Mouse (Mus musculus): ENCODE measurements around the gene Ccn5. TPM values are rescaled to one million over a fixed set of nuclear protein-coding genes. Genes with fewer than 3 reads are reported as not detected.

Gene Ccn5
- polyA plus RNA-seq, 1 experiment from 2014 or later, result 0.44 TPM

DNA sequence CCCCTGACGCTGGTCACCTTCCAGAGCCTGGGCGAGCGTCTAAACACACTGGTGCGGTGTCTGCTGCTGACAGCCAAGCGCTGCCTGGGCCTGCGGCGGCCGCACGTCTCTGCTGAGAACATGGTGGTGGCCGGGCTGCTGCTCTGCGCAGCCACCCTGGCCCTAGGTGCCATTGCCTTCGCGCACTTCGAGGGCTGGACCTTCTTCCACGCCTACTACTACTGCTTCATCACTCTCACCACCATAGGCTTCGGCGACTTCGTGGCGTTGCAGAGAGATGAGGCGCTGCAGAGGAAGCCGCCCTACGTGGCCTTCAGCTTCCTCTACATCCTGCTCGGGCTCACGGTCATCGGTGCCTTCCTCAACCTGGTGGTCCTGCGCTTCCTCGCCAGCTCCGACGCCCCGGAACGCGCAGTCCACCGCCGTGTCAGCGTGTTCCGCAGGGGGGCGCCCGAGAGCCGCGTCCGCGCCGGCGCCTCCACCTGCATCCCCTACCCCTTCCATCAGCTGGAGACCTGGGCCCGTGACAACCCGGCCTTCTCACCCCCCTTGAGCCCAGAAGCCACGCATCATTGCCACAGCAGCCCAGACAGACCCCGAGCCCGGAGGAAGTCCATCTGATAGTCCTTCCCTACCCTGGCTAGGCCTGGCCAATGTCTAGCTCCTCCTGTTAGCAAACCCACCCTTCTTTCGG lies 37.7 kb downstream of the Ccn5 start:
- H3K36me3 ChIP-seq (ENCODE audit: control insufficient read depth, insufficient read depth, low read length), result no peaks in the 10 kb centered on the region
- H3K27me3 ChIP-seq (ENCODE audit: control insufficient read depth, insufficient read depth, low read length), result peaks cover 35% of the 10 kb centered on the region
- no peaks in the 10 kb centered on the region for H3K9me3 ChIP-seq (ENCODE audit: control insufficient read depth, low read length)
- H3K4me3 ChIP-seq (ENCODE audit: low read depth, low read length), result no peak overlapping the region
- no peaks in the 10 kb centered on the region for H3K4me1 ChIP-seq (ENCODE audit: control insufficient read depth, insufficient read depth, low read length)
- DNase-seq (ENCODE audit: low spot score) (peak; percentile 75), ATAC-seq (ENCODE audit: insufficient read depth, low FRiP score, low TSS enrichment) (peak; percentile 63; the same call in 1 of the 2 replicates)
- no peak overlapping the region for H3K27ac ChIP-seq (ENCODE audit: low read depth, low read length)
- 13% methylated on average over 50 of the region's 50 CpGs for WGBS
- H3K9ac ChIP-seq (ENCODE audit: low read length), result peak overlapping the region; percentile 2; the same call in 1 of the 2 replicates
- H3K4me2 ChIP-seq (ENCODE audit: low read depth), result peak overlapping the region; percentile 23

DNA sequence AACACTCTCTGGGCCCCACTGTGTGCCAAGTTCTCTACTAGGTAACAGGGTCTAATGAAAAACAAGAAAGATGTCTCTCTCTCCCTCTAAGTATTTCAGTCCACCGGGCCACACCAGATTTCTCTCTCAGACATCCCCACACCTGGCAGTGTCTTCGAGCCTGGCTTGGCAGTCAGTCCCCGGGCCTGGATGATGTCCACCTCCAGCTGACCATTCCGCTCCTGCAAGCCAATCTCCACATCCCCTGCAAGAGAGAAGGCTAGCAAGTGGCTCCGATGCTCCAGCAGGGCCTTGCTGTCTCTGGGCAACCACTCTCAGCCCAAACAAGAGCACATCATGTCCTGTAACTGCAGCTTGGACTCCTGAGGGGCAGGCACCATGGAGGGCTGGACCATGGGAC lies 44.6 kb downstream of the Ccn5 start:
- no peaks in the 10 kb centered on the region for H3K27me3 ChIP-seq (ENCODE audit: control insufficient read depth, insufficient read depth, low read length)
- no peak overlapping the region for H3K4me3 ChIP-seq (ENCODE audit: low read depth, low read length)
- ATAC-seq (ENCODE audit: insufficient read depth, low FRiP score, low TSS enrichment), result no peak
- WGBS, result 88% methylated on average over 5 of the region's 5 CpGs
- DNase-seq (ENCODE audit: low spot score), result no peak
- H3K4me1 ChIP-seq (ENCODE audit: control insufficient read depth, insufficient read depth, low read length), result no peaks in the 10 kb centered on the region
- no peaks in the 10 kb centered on the region for H3K9me3 ChIP-seq (ENCODE audit: control insufficient read depth, low read length)
- no peak overlapping the region for H3K9ac ChIP-seq (ENCODE audit: low read length)
- no peak overlapping the region for H3K27ac ChIP-seq (ENCODE audit: low read depth, low read length)
- H3K4me2 ChIP-seq (ENCODE audit: low read depth), result no peak overlapping the region
- H3K36me3 ChIP-seq (ENCODE audit: control insufficient read depth, insufficient read depth, low read length), result no peaks in the 10 kb centered on the region

- H3K9me3 ChIP-seq (ENCODE audit: control insufficient read depth, low read length), result no peaks in the 10 kb centered on the region
- H3K4me3 ChIP-seq (ENCODE audit: low read depth, low read length), result no peak overlapping the region
- WGBS, result 86% methylated on average over 9 of the region's 9 CpGs
- no peak for ATAC-seq (ENCODE audit: insufficient read depth, low FRiP score, low TSS enrichment)
- no peaks in the 10 kb centered on the region for H3K27me3 ChIP-seq (ENCODE audit: control insufficient read depth, insufficient read depth, low read length)
- no peak overlapping the region for H3K9ac ChIP-seq (ENCODE audit: low read length)
- H3K27ac ChIP-seq (ENCODE audit: low read depth, low read length), result no peak overlapping the region
- no peaks in the 10 kb centered on the region for H3K4me1 ChIP-seq (ENCODE audit: control insufficient read depth, insufficient read depth, low read length)
- no peak for DNase-seq (ENCODE audit: low spot score)
- no peaks in the 10 kb centered on the region for H3K36me3 ChIP-seq (ENCODE audit: control insufficient read depth, insufficient read depth, low read length)
- no peak overlapping the region for H3K4me2 ChIP-seq (ENCODE audit: low read depth)
Measured at GRCm38 (mm10) chr2:163866061-163866460, 45.4 kb downstream of the Ccn5 start.

GRCm38 (mm10) chr2:163869783-163870182 lies 49.1 kb downstream of the Ccn5 start:
- no peak for ATAC-seq (ENCODE audit: insufficient read depth, low FRiP score, low TSS enrichment)

DNA sequence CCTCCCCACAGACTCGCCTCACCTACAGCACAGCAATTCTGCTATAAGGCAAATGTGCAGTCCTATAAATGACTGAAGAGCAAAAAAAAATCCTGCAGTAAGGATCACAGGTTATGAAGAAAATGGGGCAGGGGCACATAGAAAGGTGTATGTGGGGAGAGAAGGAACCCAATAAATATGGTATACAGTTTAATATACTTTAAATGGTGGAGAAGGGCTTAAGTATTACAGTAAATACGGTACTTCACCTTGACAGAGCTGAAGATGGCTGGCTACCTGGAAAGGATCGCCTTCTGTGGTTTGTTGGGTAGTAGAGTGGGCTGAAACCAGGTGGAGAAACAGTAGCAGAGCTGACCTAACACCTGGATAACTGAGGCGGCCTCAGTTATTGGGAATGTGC lies 50.6 kb downstream of the Ccn5 start:
- no peaks in the 10 kb centered on the region for H3K36me3 ChIP-seq (ENCODE audit: control insufficient read depth, insufficient read depth, low read length)
- H3K4me3 ChIP-seq (ENCODE audit: low read depth, low read length), result no peak overlapping the region
- H3K9me3 ChIP-seq (ENCODE audit: control insufficient read depth, low read length), result no peaks in the 10 kb centered on the region
- H3K4me1 ChIP-seq (ENCODE audit: control insufficient read depth, insufficient read depth, low read length), result peaks cover 3% of the 10 kb centered on the region; the same call in 1 of the 2 replicates
- 79% methylated on average over 4 of the region's 4 CpGs for WGBS
- H3K27me3 ChIP-seq (ENCODE audit: control insufficient read depth, insufficient read depth, low read length), result no peaks in the 10 kb centered on the region
- no peak overlapping the region for H3K9ac ChIP-seq (ENCODE audit: low read length)
- no peak for DNase-seq (ENCODE audit: low spot score)
- ATAC-seq (ENCODE audit: insufficient read depth, low FRiP score, low TSS enrichment), result no peak
- no peak overlapping the region for H3K4me2 ChIP-seq (ENCODE audit: low read depth)
- no peak overlapping the region for H3K27ac ChIP-seq (ENCODE audit: low read depth, low read length)

More at GRCm38 (mm10) chr2:163869783-163870182, 49.1 kb downstream of the Ccn5 start:
- no peak overlapping the region for H3K4me3 ChIP-seq (ENCODE audit: low read depth, low read length)
- no peaks in the 10 kb centered on the region for H3K4me1 ChIP-seq (ENCODE audit: control insufficient read depth, insufficient read depth, low read length)
- H3K36me3 ChIP-seq (ENCODE audit: control insufficient read depth, insufficient read depth, low read length), result no peaks in the 10 kb centered on the region
- H3K4me2 ChIP-seq (ENCODE audit: low read depth), result no peak overlapping the region
- DNase-seq (ENCODE audit: low spot score), result no peak
- H3K27me3 ChIP-seq (ENCODE audit: control insufficient read depth, insufficient read depth, low read length), result no peaks in the 10 kb centered on the region
- H3K9me3 ChIP-seq (ENCODE audit: control insufficient read depth, low read length), result no peaks in the 10 kb centered on the region
- no peak overlapping the region for H3K9ac ChIP-seq (ENCODE audit: low read length)
- no peak overlapping the region for H3K27ac ChIP-seq (ENCODE audit: low read depth, low read length)
- 59% methylated on average over 5 of the region's 5 CpGs for WGBS

GRCm38 (mm10) chr2:163871906-163872305 lies 51.2 kb downstream of the Ccn5 start:
- Histone ChIP-seq H3K36me3 (ENCODE audit: control insufficient read depth, insufficient read depth, low read length) (no peaks in the 10 kb centered on the region), H3K27ac (ENCODE audit: low read depth, low read length) (no peak overlapping the region), H3K4me1 (ENCODE audit: control insufficient read depth, insufficient read depth, low read length) (peaks cover 3% of the 10 kb centered on the region; the same call in 1 of the 2 replicates), H3K27me3 (ENCODE audit: control insufficient read depth, insufficient read depth, low read length) (no peaks in the 10 kb centered on the region), H3K4me3 (ENCODE audit: low read depth, low read length) (no peak overlapping the region), H3K9me3 (ENCODE audit: control insufficient read depth, low read length) (no peaks in the 10 kb centered on the region), H3K9ac (ENCODE audit: low read length) (no peak overlapping the region), H3K4me2 (ENCODE audit: low read depth) (no peak overlapping the region)
- WGBS, result 74% methylated on average over 3 of the region's 3 CpGs
- DNase-seq (ENCODE audit: low spot score), result no peak
- ATAC-seq (ENCODE audit: insufficient read depth, low FRiP score, low TSS enrichment), result no peak

DNA sequence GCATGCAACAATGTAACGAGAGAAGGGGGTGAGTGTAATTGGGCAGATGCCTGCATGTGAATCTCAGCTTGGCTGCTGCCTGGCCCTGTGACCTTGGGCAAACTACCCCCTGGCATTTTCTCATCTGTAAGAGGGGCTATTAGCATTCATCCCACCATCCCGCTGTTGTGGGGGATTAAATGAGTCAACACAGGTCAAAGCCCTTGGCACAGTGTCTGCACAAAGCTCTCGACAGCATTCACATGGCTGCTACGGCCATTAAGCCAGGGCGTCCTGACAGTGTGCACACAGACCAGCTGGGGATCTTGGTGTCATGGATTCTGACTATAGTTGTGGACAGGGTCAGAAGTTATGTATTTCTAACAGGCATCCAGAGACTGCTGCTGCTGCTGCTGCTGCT lies 54.2 kb downstream of the Ccn5 start:
- Histone ChIP-seq H3K9me3 (ENCODE audit: control insufficient read depth, low read length) (no peaks in the 10 kb centered on the region), H3K27ac (ENCODE audit: low read depth, low read length) (no peak overlapping the region), H3K27me3 (ENCODE audit: control insufficient read depth, insufficient read depth, low read length) (no peaks in the 10 kb centered on the region), H3K4me1 (ENCODE audit: control insufficient read depth, insufficient read depth, low read length) (peaks cover 3% of the 10 kb centered on the region; the same call in 1 of the 2 replicates), H3K9ac (ENCODE audit: low read length) (no peak overlapping the region), H3K36me3 (ENCODE audit: control insufficient read depth, insufficient read depth, low read length) (no peaks in the 10 kb centered on the region), H3K4me3 (ENCODE audit: low read depth, low read length) (no peak overlapping the region), H3K4me2 (ENCODE audit: low read depth) (no peak overlapping the region)
- DNase-seq (ENCODE audit: low spot score) (no peak), ATAC-seq (ENCODE audit: insufficient read depth, low FRiP score, low TSS enrichment) (no peak)
- WGBS, result 35% methylated on average over 5 of the region's 5 CpGs

- Histone ChIP-seq H3K4me3 (ENCODE audit: low read depth, low read length) (no peak overlapping the region), H3K9ac (ENCODE audit: low read length) (no peak overlapping the region), H3K4me1 (ENCODE audit: control insufficient read depth, insufficient read depth, low read length) (peaks cover 3% of the 10 kb centered on the region; the same call in 1 of the 2 replicates), H3K4me2 (ENCODE audit: low read depth) (no peak overlapping the region), H3K36me3 (ENCODE audit: control insufficient read depth, insufficient read depth, low read length) (no peaks in the 10 kb centered on the region), H3K27me3 (ENCODE audit: control insufficient read depth, insufficient read depth, low read length) (no peaks in the 10 kb centered on the region), H3K9me3 (ENCODE audit: control insufficient read depth, low read length) (no peaks in the 10 kb centered on the region), H3K27ac (ENCODE audit: low read depth, low read length) (no peak overlapping the region)
- whole genome bisulfite sequencing, result 87% methylated on average over 7 of the region's 7 CpGs
- ATAC-seq (ENCODE audit: insufficient read depth, low FRiP score, low TSS enrichment) (no peak), DNase-seq (ENCODE audit: low spot score) (no peak)
Measured at GRCm38 (mm10) chr2:163875484-163875883, 54.8 kb downstream of the Ccn5 start.

GRCm38 (mm10) chr2:163876830-163877498 lies 56.3 kb downstream of the Ccn5 start:
- Histone ChIP-seq H3K36me3 (ENCODE audit: control insufficient read depth, insufficient read depth, low read length) (no peaks in the 10 kb centered on the region), H3K9me3 (ENCODE audit: control insufficient read depth, low read length) (no peaks in the 10 kb centered on the region), H3K27me3 (ENCODE audit: control insufficient read depth, insufficient read depth, low read length) (no peaks in the 10 kb centered on the region), H3K4me1 (ENCODE audit: control insufficient read depth, insufficient read depth, low read length) (peaks cover 3% of the 10 kb centered on the region; the same call in 1 of the 2 replicates), H3K4me2 (ENCODE audit: low read depth) (no peak overlapping the region), H3K4me3 (ENCODE audit: low read depth, low read length) (no peak overlapping the region), H3K9ac (ENCODE audit: low read length) (no peak overlapping the region), H3K27ac (ENCODE audit: low read depth, low read length) (no peak overlapping the region)
- 81% methylated on average over 14 of the region's 14 CpGs for WGBS
- ATAC-seq (ENCODE audit: insufficient read depth, low FRiP score, low TSS enrichment) (no peak), DNase-seq (ENCODE audit: low spot score) (no peak)
